Comparison of ENCODE assay signal across 18 mouse cellular contexts in the genomic region with DNA sequence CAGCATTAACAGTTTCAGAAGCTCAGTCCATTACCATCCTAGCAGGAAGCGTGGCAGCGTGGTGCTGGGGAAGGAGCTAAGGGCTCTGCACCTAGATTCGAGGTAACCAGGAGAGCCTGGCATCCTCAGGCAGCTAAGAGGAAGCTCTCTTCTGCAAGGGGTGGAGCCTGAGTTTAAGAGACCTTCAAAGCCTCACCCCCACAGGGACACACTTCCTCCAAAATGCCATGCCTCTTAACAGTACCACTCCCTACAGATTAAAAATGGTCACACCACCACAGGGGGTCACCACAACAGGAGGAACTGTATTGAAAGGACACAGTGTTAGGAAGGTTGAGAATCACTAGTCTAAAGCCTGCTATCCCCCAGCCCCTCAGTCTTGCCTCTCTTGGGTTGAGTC. TPM values are rescaled to one million over a fixed set of nuclear protein-coding genes. Genes with fewer than 3 reads are reported as not detected.
DNase-seq lines count a peak whose midpoint lies in the region; ATAC-seq and TF ChIP-seq lines count a peak whose summit lies in the region.
"Had no signal": no experiment of that assay in that cellular context is flagged by ENCODE, and none has a peak within 500 bp of the region (broad histone marks: within the 10 kb centered on the region; RNA-seq: fewer than 3 reads in every experiment).

No protein-coding gene starts in this region.

- H3K27ac ChIP-seq in forebrain, embryonic 16.5 days (ENCODE audit: low read length) = no peak overlapping the region
- H3K27ac ChIP-seq in hindbrain, postnatal 0 days = no peak overlapping the region
- H3K27ac ChIP-seq: embryonic facial prominence, embryonic 10.5 days; heart, embryonic 13.5 days had no signal

- H3K4me3 ChIP-seq in forebrain, embryonic 16.5 days (replicated peaks; ENCODE audit: low read length) = no peak overlapping the region
- H3K4me3 ChIP-seq in hindbrain, postnatal 0 days (ENCODE audit: low read length) = no peak overlapping the region
- H3K4me3 ChIP-seq: embryonic facial prominence, embryonic 10.5 days; heart, embryonic 13.5 days had no signal

- H3K4me2 ChIP-seq in forebrain, embryonic 16.5 days (ENCODE audit: low read length) = no peak overlapping the region
- H3K4me2 ChIP-seq in hindbrain, postnatal 0 days (ENCODE audit: low read depth, low read length) = no peak overlapping the region
- H3K4me2 ChIP-seq: heart, embryonic 13.5 days had no signal

- no peaks in the 10 kb centered on the region for H3K9me3 ChIP-seq in forebrain, embryonic 16.5 days (ENCODE audit: control insufficient read depth, low read length)
- H3K9me3 ChIP-seq in hindbrain, postnatal 0 days (ENCODE audit: low read length) = no peaks in the 10 kb centered on the region
- H3K9me3 ChIP-seq: embryonic facial prominence, embryonic 10.5 days; heart, embryonic 13.5 days had no signal

- no peaks in the 10 kb centered on the region for H3K36me3 ChIP-seq in forebrain, embryonic 16.5 days (ENCODE audit: control insufficient read depth, insufficient read depth)
- no peaks in the 10 kb centered on the region for H3K36me3 ChIP-seq in hindbrain, postnatal 0 days (ENCODE audit: insufficient read depth, low read length)
- H3K36me3 ChIP-seq: embryonic facial prominence, embryonic 10.5 days; heart, embryonic 13.5 days had no signal

- TF ChIP-seq CTCF in hindbrain, postnatal 0 days (IDR thresholded peaks at IDR 0.05; ENCODE audit: low read depth) = no peak

- WGBS in forebrain, embryonic 16.5 days = 88% methylated on average over 3 of the region's 3 CpGs
- 84% methylated on average over 3 of the region's 3 CpGs for whole genome bisulfite sequencing in hindbrain, postnatal 0 days

- ATAC-seq in granulocyte monocyte progenitor cell, adult 5-6 weeks (replicated peaks; ENCODE audit: poor library complexity, severe bottlenecking) = peak; percentile 82
- no peak for ATAC-seq in forebrain, embryonic 16.5 days
- no peak for ATAC-seq in hindbrain, postnatal 0 days
- ATAC-seq: activated CD4-positive, CD25-positive, alpha-beta regulatory T cell, adult 4 months; forebrain, embryonic 14.5 days; hindbrain, embryonic 16.5 days had no signal

- H3K27me3 ChIP-seq in forebrain, embryonic 16.5 days (replicated peaks; ENCODE audit: control insufficient read depth, insufficient read depth, low read length) = no peaks in the 10 kb centered on the region
- H3K27me3 ChIP-seq in hindbrain, postnatal 0 days (ENCODE audit: insufficient read depth, low read length) = no peaks in the 10 kb centered on the region

- peaks cover 4% of the 10 kb centered on the region; the same call in 1 of the 2 replicates for H3K4me1 ChIP-seq in forebrain, embryonic 16.5 days (replicated peaks; ENCODE audit: control insufficient read depth, insufficient read depth, low read length)
- H3K4me1 ChIP-seq in hindbrain, postnatal 0 days (ENCODE audit: insufficient read depth, low read length) = no peaks in the 10 kb centered on the region

- H3K9ac ChIP-seq in forebrain, embryonic 16.5 days (replicated peaks; ENCODE audit: low read depth, low read length) = no peak overlapping the region
- H3K9ac ChIP-seq in hindbrain, postnatal 0 days (replicated peaks; ENCODE audit: low read length) = no peak overlapping the region
- H3K9ac ChIP-seq: heart, embryonic 13.5 days had no signal

- DNase-seq in ES-CJ7 (ENCODE audit: low read depth, low spot score) (peak; percentile 63), MEL-GATA-1-ER (ENCODE audit: extremely low read depth, low read depth) (peak; percentile 58)
- no peak for DNase-seq in natural killer cell, adult 2 months (ENCODE audit: low spot score in 2 of 2)
- DNase-seq in hindbrain, postnatal 0 days (ENCODE audit: low spot score) = no peak
- DNase-seq: adrenal gland, postnatal 14 days; B cell, adult 2 months; cerebellum, adult 11-12 months; cerebellum, adult 9-11 months; cerebellum, postnatal 36 days; gastrocnemius, postnatal 10 days; kidney, adult 11 months had no signal

RNA-seq across cellular contexts. Expression of gene Alpl, which starts 19.3 kb away (rescaled TPM):
- total RNA-seq in granulocyte monocyte progenitor cell, adult 5-6 weeks (2014; fragmentation: Nextera tagmentation) = not detected in 2 replicates
- not detected in 2 replicates for total RNA-seq in granulocyte monocyte progenitor cell, adult 5-6 weeks (2017)
- polyA plus RNA-seq in forebrain, embryonic 16.5 days (2015; fragmentation: Nextera tagmentation; extraction: Ambion mirVana) = 7.6 and 10.5 TPM in 2 replicates
- total RNA-seq in hindbrain, postnatal 0 days (2014; rRNA removed) = 15.3 and 22.4 TPM in 2 replicates
- 16.6 and 17.5 TPM in 2 replicates for polyA plus RNA-seq in hindbrain, postnatal 0 days (2015; fragmentation: Nextera tagmentation; extraction: Ambion mirVana)

RNA-seq across cellular contexts. Expression of gene Ece1, which starts 46.6 kb away (rescaled TPM):
- total RNA-seq in granulocyte monocyte progenitor cell, adult 5-6 weeks (2014; fragmentation: Nextera tagmentation) = 8.4 and 12.3 TPM in 2 replicates
- total RNA-seq in granulocyte monocyte progenitor cell, adult 5-6 weeks (2017) = 3.7 and 4.8 TPM in 2 replicates
- 12.4 and 16.3 TPM in 2 replicates for polyA plus RNA-seq in forebrain, embryonic 16.5 days (2015; fragmentation: Nextera tagmentation; extraction: Ambion mirVana)
- total RNA-seq in hindbrain, postnatal 0 days (2014; rRNA removed) = 40.0 and 43.8 TPM in 2 replicates
- 23.0 and 23.4 TPM in 2 replicates for polyA plus RNA-seq in hindbrain, postnatal 0 days (2015; fragmentation: Nextera tagmentation; extraction: Ambion mirVana)

Comparison
In these comparisons a context has a peak if more than half of its experiments do, and no peak if none do; other contexts are left out.
1. DNase-seq: peak in ES-CJ7 (single experiment) and MEL-GATA-1-ER (single experiment); none in natural killer cell, adult 2 months (0 of 2) and hindbrain, postnatal 0 days (single experiment).
2. RNA of gene Alpl, which starts 19.3 kb away (total RNA-seq): 15.3 to 22.4 TPM in hindbrain, postnatal 0 days; not detected in granulocyte monocyte progenitor cell, adult 5-6 weeks; every median in the first group is over 10 times any median in the second.